Mouse (Mus musculus): ENCODE data around the gene Nfix. TPM values are rescaled to one million over a fixed set of nuclear protein-coding genes. Genes with fewer than 3 reads are reported as not detected.

Nfix gene
- total and polyA plus RNA-seq, 2 experiments from 2014 or later, result 92.5 to 123 TPM

- Histone ChIP-seq H3K4me3 (ENCODE audit: low read length) (no peak overlapping the region), H3K27ac (no peak overlapping the region), H3K4me1 (ENCODE audit: insufficient read depth, low read length) (no peaks in the 10 kb centered on the region), H3K4me2 (ENCODE audit: low read depth, low read length) (no peak overlapping the region), H3K9me3 (ENCODE audit: low read length) (no peaks in the 10 kb centered on the region), H3K27me3 (ENCODE audit: insufficient read depth, low read length) (no peaks in the 10 kb centered on the region), H3K36me3 (ENCODE audit: insufficient read depth, low read length) (peaks cover 38% of the 10 kb centered on the region), H3K9ac (replicated peaks; ENCODE audit: low read length) (no peak overlapping the region)
- 89% methylated on average over 6 of the region's 6 CpGs for WGBS
- no peak for ATAC-seq
- TF ChIP-seq CTCF (IDR thresholded peaks at IDR 0.05; ENCODE audit: low read depth), result no peak
- DNase-seq (ENCODE audit: low spot score), result no peak
These were observed 105.0 kb downstream of the Nfix start for GRCm38 (mm10) chr8:84695140-84695539.

DNA sequence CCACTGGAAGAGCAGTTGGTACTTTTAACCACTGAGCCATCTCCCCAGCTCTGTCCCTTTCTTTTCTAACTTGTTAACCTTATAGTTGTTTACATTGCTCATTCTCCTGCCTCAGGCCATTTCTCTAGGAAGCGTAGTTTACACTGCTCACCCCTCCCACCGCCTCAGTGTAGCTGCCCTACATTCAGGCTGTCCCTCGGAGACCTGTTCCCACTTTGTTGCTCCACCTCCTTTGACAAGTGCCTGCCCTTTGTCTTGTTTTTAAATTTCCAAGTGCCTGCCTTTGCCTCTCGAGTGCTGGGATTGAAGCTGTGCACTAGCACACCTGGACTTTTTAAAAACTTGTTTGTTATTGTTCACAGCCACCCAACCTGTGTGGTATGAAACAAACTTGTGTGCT lies 106.8 kb downstream of the Nfix start:
- TF ChIP-seq CTCF (IDR thresholded peaks at IDR 0.05; ENCODE audit: low read depth), result no peak
- peaks cover 32% of the 10 kb centered on the region for H3K36me3 ChIP-seq (ENCODE audit: insufficient read depth, low read length)
- no peaks in the 10 kb centered on the region for H3K9me3 ChIP-seq (ENCODE audit: low read length)
- WGBS, result 75% methylated on average over 4 of the region's 4 CpGs
- H3K4me3 ChIP-seq (ENCODE audit: low read length), result no peak overlapping the region
- H3K27me3 ChIP-seq (ENCODE audit: insufficient read depth, low read length), result no peaks in the 10 kb centered on the region
- no peak overlapping the region for H3K4me2 ChIP-seq (ENCODE audit: low read depth, low read length)
- no peak overlapping the region for H3K9ac ChIP-seq (replicated peaks; ENCODE audit: low read length)
- ATAC-seq, result no peak
- no peak overlapping the region for H3K27ac ChIP-seq
- no peak for DNase-seq (ENCODE audit: low spot score)
- H3K4me1 ChIP-seq (ENCODE audit: insufficient read depth, low read length), result peaks cover 4% of the 10 kb centered on the region; the same call in 1 of the 2 replicates

GRCm38 (mm10) chr8:84689091-84689915 lies 110.8 kb downstream of the Nfix start:
- peak; percentile 94 for DNase-seq (ENCODE audit: low spot score)
- TF ChIP-seq CTCF (IDR thresholded peaks at IDR 0.05; ENCODE audit: low read depth), result peak; percentile 42
- peak; percentile 90 for ATAC-seq
- peak overlapping the region; percentile 65 for H3K9ac ChIP-seq (replicated peaks; ENCODE audit: low read length)
- peak overlapping the region; percentile 64 for H3K4me3 ChIP-seq (ENCODE audit: low read length)
- H3K9me3 ChIP-seq (ENCODE audit: low read length), result no peaks in the 10 kb centered on the region
- H3K27me3 ChIP-seq (ENCODE audit: insufficient read depth, low read length), result no peaks in the 10 kb centered on the region
- peaks cover 22% of the 10 kb centered on the region for H3K4me1 ChIP-seq (ENCODE audit: insufficient read depth, low read length)
- peak overlapping the region; percentile 92 for H3K4me2 ChIP-seq (ENCODE audit: low read depth, low read length)
- peak overlapping the region; percentile 66; the same call in 1 of the 2 replicates for H3K27ac ChIP-seq
- H3K36me3 ChIP-seq (ENCODE audit: insufficient read depth, low read length), result peaks cover 15% of the 10 kb centered on the region
- under 1% methylated on average over 47 of the region's 47 CpGs for WGBS

DNA sequence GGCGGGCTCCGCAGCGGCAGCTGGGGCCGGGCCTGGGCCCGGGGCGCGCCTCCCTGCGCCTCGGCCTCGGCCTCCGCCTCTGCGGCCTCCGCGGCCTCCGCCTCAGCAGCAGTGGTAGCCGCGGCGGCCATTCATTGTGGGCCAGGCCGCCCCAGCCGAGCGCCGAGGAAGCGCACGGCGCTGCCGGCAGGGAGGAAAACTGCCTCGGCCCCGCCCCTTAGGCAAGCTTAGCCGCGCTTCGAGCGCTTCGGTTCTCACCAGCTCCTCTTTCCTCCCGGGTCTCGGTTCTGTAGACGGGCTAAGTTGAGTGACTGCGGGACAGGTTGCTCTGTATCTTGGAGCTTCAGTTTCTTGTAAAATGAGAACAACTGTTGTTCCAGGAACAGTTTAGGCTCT lies 112.4 kb downstream of the Nfix start, which contains the start of gene Nacc1:
Gene Nacc1 (minus strand): TSS at position 158 of the 396 bp plus-strand sequence.
- ATAC-seq, result peak; percentile 81
- peaks cover 8% of the 10 kb centered on the region for H3K36me3 ChIP-seq (ENCODE audit: insufficient read depth, low read length)
- H3K4me3 ChIP-seq (ENCODE audit: low read length), result peak within 1 kb of the TSS; percentile 100
- peaks cover 22% of the 10 kb centered on the region for H3K4me1 ChIP-seq (ENCODE audit: insufficient read depth, low read length)
- H3K27me3 ChIP-seq (ENCODE audit: insufficient read depth, low read length), result no peaks in the 10 kb centered on the region
- peak within 1 kb of the TSS; percentile 89 for H3K27ac ChIP-seq
- under 1% methylated on average over 36 of the region's 37 CpGs for WGBS
- peak within 1 kb of the TSS; percentile 94 for H3K4me2 ChIP-seq (ENCODE audit: low read depth, low read length)
- peak within 1 kb of the TSS; percentile 100 for H3K9ac ChIP-seq (replicated peaks; ENCODE audit: low read length)
- peak; percentile 95 for DNase-seq (ENCODE audit: low spot score)
- no peaks in the 10 kb centered on the region for H3K9me3 ChIP-seq (ENCODE audit: low read length)
- no peak for TF ChIP-seq CTCF (IDR thresholded peaks at IDR 0.05; ENCODE audit: low read depth)

GRCm38 (mm10) chr8:84687003-84687704 lies 113.0 kb downstream of the Nfix start:
- H3K27me3 ChIP-seq (ENCODE audit: insufficient read depth, low read length), result no peaks in the 10 kb centered on the region
- H3K36me3 ChIP-seq (ENCODE audit: insufficient read depth, low read length), result peaks cover 3% of the 10 kb centered on the region
- TF ChIP-seq CTCF (IDR thresholded peaks at IDR 0.05; ENCODE audit: low read depth), result no peak
- H3K9me3 ChIP-seq (ENCODE audit: low read length), result no peaks in the 10 kb centered on the region
- WGBS, result 1% methylated on average over 46 of the region's 62 CpGs
- H3K9ac ChIP-seq (replicated peaks; ENCODE audit: low read length), result peak overlapping the region; percentile 100
- peak overlapping the region; percentile 94 for H3K4me2 ChIP-seq (ENCODE audit: low read depth, low read length)
- peak overlapping the region; percentile 89 for H3K27ac ChIP-seq
- H3K4me3 ChIP-seq (ENCODE audit: low read length), result peak overlapping the region; percentile 100
- H3K4me1 ChIP-seq (ENCODE audit: insufficient read depth, low read length), result peaks cover 22% of the 10 kb centered on the region
- peak; percentile 47 for DNase-seq (ENCODE audit: low spot score)
- peak; percentile 30 for ATAC-seq

- ATAC-seq, result no peak
- H3K4me1 ChIP-seq (ENCODE audit: insufficient read depth, low read length), result peaks cover 22% of the 10 kb centered on the region
- H3K27me3 ChIP-seq (ENCODE audit: insufficient read depth, low read length), result no peaks in the 10 kb centered on the region
- peak within 1 kb of the TSS; percentile 94 for H3K4me2 ChIP-seq (ENCODE audit: low read depth, low read length)
- H3K9ac ChIP-seq (replicated peaks; ENCODE audit: low read length), result peak within 1 kb of the TSS; percentile 100
- H3K9me3 ChIP-seq (ENCODE audit: low read length), result no peaks in the 10 kb centered on the region
- H3K27ac ChIP-seq, result peak within 1 kb of the TSS; percentile 89
- peak; percentile 52 for DNase-seq (ENCODE audit: low spot score)
- 6% methylated on average over 20 of the region's 20 CpGs for WGBS
- TF ChIP-seq CTCF (IDR thresholded peaks at IDR 0.05; ENCODE audit: low read depth), result no peak
- no peaks in the 10 kb centered on the region for H3K36me3 ChIP-seq (ENCODE audit: insufficient read depth, low read length)
- peak within 1 kb of the TSS; percentile 100 for H3K4me3 ChIP-seq (ENCODE audit: low read length)
These were observed 113.7 kb downstream of the Nfix start, which contains the start of gene Trmt1 for GRCm38 (mm10) chr8:84686191-84687002. TSS of gene Trmt1 (plus strand) at chr8:84686307.

Data from hindbrain, postnatal 0 days (tissue).